Mouse (Mus musculus): ENCODE results near the gene Rlbp1. TPM values are rescaled to one million over a fixed set of nuclear protein-coding genes. Genes with fewer than 3 reads are reported as not detected.

The Rlbp1 gene
- total and polyA plus RNA-seq, 3 experiments, result not detected

- H3K79me2 ChIP-seq (replicated peaks; ENCODE audit: control insufficient read depth, insufficient read depth, low read length), result no peaks in the 10 kb centered on the region
- TF ChIP-seq POLR2A (IDR thresholded peaks at IDR 0.05; ENCODE audit: insufficient read depth, low read depth, low read length) (no peak), CTCF (IDR thresholded peaks at IDR 0.05) (no peak), EP300 (IDR thresholded peaks at IDR 0.05; ENCODE audit: insufficient read depth, low read depth, low read length) (no peak)
- WGBS, result 70% methylated on average over 5 of the region's 5 CpGs
- no peak for DNase-seq
- no peaks in the 10 kb centered on the region for H3K36me3 ChIP-seq (ENCODE audit: control insufficient read depth, insufficient read depth, low read length)
- H3K9ac ChIP-seq (ENCODE audit: low read depth, low read length), result no peak overlapping the region
- H3K4me1 ChIP-seq (ENCODE audit: control insufficient read depth, insufficient read depth, low read length), result peaks cover 1% of the 10 kb centered on the region; the same call in 1 of the 2 replicates
- intact Hi-C loops (cut with DNase I), result no loop called here
- H3K27me3 ChIP-seq (ENCODE audit: control insufficient read depth, insufficient read depth, low read length), result no peaks in the 10 kb centered on the region
- H3K4me3 ChIP-seq, result no peak overlapping the region
- H3K27ac ChIP-seq, result no peak overlapping the region
Observed at GRCm38 (mm10) chr7:79390141-79390708, 3.4 kb upstream of the Rlbp1 start.

- H3K36me3 ChIP-seq (ENCODE audit: control insufficient read depth, insufficient read depth, low read length), result no peaks in the 10 kb centered on the region
- WGBS, result 73% methylated on average over 7 of the region's 7 CpGs
- H3K79me2 ChIP-seq (replicated peaks; ENCODE audit: control insufficient read depth, insufficient read depth, low read length), result no peaks in the 10 kb centered on the region
- intact Hi-C loops (cut with DNase I), result no loop called here
- H3K27me3 ChIP-seq (ENCODE audit: control insufficient read depth, insufficient read depth, low read length), result no peaks in the 10 kb centered on the region
- no peak overlapping the region for H3K4me3 ChIP-seq
- TF ChIP-seq POLR2A (IDR thresholded peaks at IDR 0.05; ENCODE audit: insufficient read depth, low read depth, low read length) (no peak), EP300 (IDR thresholded peaks at IDR 0.05; ENCODE audit: insufficient read depth, low read depth, low read length) (no peak), CTCF (IDR thresholded peaks at IDR 0.05) (no peak)
- no peak overlapping the region for H3K27ac ChIP-seq
- DNase-seq, result no peak
- H3K9ac ChIP-seq (ENCODE audit: low read depth, low read length), result no peak overlapping the region
- H3K4me1 ChIP-seq (ENCODE audit: control insufficient read depth, insufficient read depth, low read length), result peaks cover 1% of the 10 kb centered on the region; the same call in 1 of the 2 replicates
Observed at GRCm38 (mm10) chr7:79388671-79389206, 1.9 kb upstream of the Rlbp1 start.

GRCm38 (mm10) chr7:79387991-79388390 is 1.1 kb upstream of the Rlbp1 start:
- Histone ChIP-seq H3K4me3 (no peak overlapping the region), H3K4me1 (ENCODE audit: control insufficient read depth, insufficient read depth, low read length) (peaks cover 1% of the 10 kb centered on the region; the same call in 1 of the 2 replicates), H3K27me3 (ENCODE audit: control insufficient read depth, insufficient read depth, low read length) (no peaks in the 10 kb centered on the region), H3K36me3 (ENCODE audit: control insufficient read depth, insufficient read depth, low read length) (no peaks in the 10 kb centered on the region), H3K79me2 (replicated peaks; ENCODE audit: control insufficient read depth, insufficient read depth, low read length) (no peaks in the 10 kb centered on the region), H3K9ac (ENCODE audit: low read depth, low read length) (no peak overlapping the region), H3K27ac (no peak overlapping the region)
- intact Hi-C loops (cut with DNase I), result no loop called here
- no peak for DNase-seq
- 39% methylated on average over 7 of the region's 7 CpGs for WGBS
- TF ChIP-seq EP300 (IDR thresholded peaks at IDR 0.05; ENCODE audit: insufficient read depth, low read depth, low read length) (no peak), POLR2A (IDR thresholded peaks at IDR 0.05; ENCODE audit: insufficient read depth, low read depth, low read length) (no peak), CTCF (IDR thresholded peaks at IDR 0.05) (no peak)

GRCm38 (mm10) chr7:79387140-79387539 is 292 bp upstream of the Rlbp1 start:
- WGBS, result 71% methylated on average over 8 of the region's 8 CpGs
- H3K4me1 ChIP-seq (ENCODE audit: control insufficient read depth, insufficient read depth, low read length), result peaks cover 1% of the 10 kb centered on the region; the same call in 1 of the 2 replicates
- intact Hi-C loops (cut with DNase I), result no loop called here
- DNase-seq, result no peak
- no peaks in the 10 kb centered on the region for H3K27me3 ChIP-seq (ENCODE audit: control insufficient read depth, insufficient read depth, low read length)
- H3K36me3 ChIP-seq (ENCODE audit: control insufficient read depth, insufficient read depth, low read length), result no peaks in the 10 kb centered on the region
- no peak overlapping the region for H3K27ac ChIP-seq
- H3K79me2 ChIP-seq (replicated peaks; ENCODE audit: control insufficient read depth, insufficient read depth, low read length), result no peaks in the 10 kb centered on the region
- no peak overlapping the region for H3K9ac ChIP-seq (ENCODE audit: low read depth, low read length)
- no peak overlapping the region for H3K4me3 ChIP-seq
- no peak for TF ChIP-seq CTCF (IDR thresholded peaks at IDR 0.05)
- TF ChIP-seq POLR2A (IDR thresholded peaks at IDR 0.05; ENCODE audit: insufficient read depth, low read depth, low read length), result no peak
- TF ChIP-seq EP300 (IDR thresholded peaks at IDR 0.05; ENCODE audit: insufficient read depth, low read depth, low read length), result no peak

- Histone ChIP-seq H3K36me3 (ENCODE audit: control insufficient read depth, insufficient read depth, low read length) (no peaks in the 10 kb centered on the region), H3K79me2 (replicated peaks; ENCODE audit: control insufficient read depth, insufficient read depth, low read length) (no peaks in the 10 kb centered on the region), H3K27ac (no peak overlapping the region), H3K4me1 (ENCODE audit: control insufficient read depth, insufficient read depth, low read length) (0 out of 2 replicates have a peak, but pooled peaks cover 1% of the 10 kb centered on the region), H3K4me3 (no peak overlapping the region), H3K9ac (ENCODE audit: low read depth, low read length) (no peak overlapping the region), H3K27me3 (ENCODE audit: control insufficient read depth, insufficient read depth, low read length) (no peaks in the 10 kb centered on the region)
- 76% methylated on average over 10 of the region's 10 CpGs for WGBS
- intact Hi-C loops (cut with DNase I), result no loop called here
- DNase-seq, result no peak
- TF ChIP-seq CTCF (IDR thresholded peaks at IDR 0.05) (no peak), POLR2A (IDR thresholded peaks at IDR 0.05; ENCODE audit: insufficient read depth, low read depth, low read length) (no peak), EP300 (IDR thresholded peaks at IDR 0.05; ENCODE audit: insufficient read depth, low read depth, low read length) (no peak)
Observed at GRCm38 (mm10) chr7:79376516-79377275, 10.2 kb downstream of the Rlbp1 start.

GRCm38 (mm10) chr7:79375594-79375993 is 11.3 kb downstream of the Rlbp1 start:
- Histone ChIP-seq H3K79me2 (replicated peaks; ENCODE audit: control insufficient read depth, insufficient read depth, low read length) (no peaks in the 10 kb centered on the region), H3K4me3 (no peak overlapping the region), H3K9ac (ENCODE audit: low read depth, low read length) (no peak overlapping the region), H3K27ac (no peak overlapping the region), H3K4me1 (ENCODE audit: control insufficient read depth, insufficient read depth, low read length) (0 out of 2 replicates have a peak, but pooled peaks cover 1% of the 10 kb centered on the region), H3K27me3 (ENCODE audit: control insufficient read depth, insufficient read depth, low read length) (no peaks in the 10 kb centered on the region), H3K36me3 (ENCODE audit: control insufficient read depth, insufficient read depth, low read length) (no peaks in the 10 kb centered on the region)
- 60% methylated on average over 5 of the region's 5 CpGs for WGBS
- no peak for DNase-seq
- TF ChIP-seq CTCF (IDR thresholded peaks at IDR 0.05), result no peak
- no peak for TF ChIP-seq POLR2A (IDR thresholded peaks at IDR 0.05; ENCODE audit: insufficient read depth, low read depth, low read length)
- TF ChIP-seq EP300 (IDR thresholded peaks at IDR 0.05; ENCODE audit: insufficient read depth, low read depth, low read length), result no peak
- intact Hi-C loops (cut with DNase I), result no loop called here
